Mouse (Mus musculus) thymus, adult 18-20 months (tissue): Measurements from ENCODE around the gene Chka.
A peak's percentile ranks its signal among the peaks of the same experiment; 100 is the strongest.

Experiments
- DNase-seq, 2 experiments: peaks; one replicate each; pipeline ENCODE4 v3.0.0; 2022; ENCODE audit warnings: mixed read lengths in 2 of 2

Chka gene

GRCm38 (mm10) chr19:3846676-3847604, 4.6 kb upstream of the Chka start:
- no peak for DNase-seq

- DNase-seq, result no peak
These were observed 3.9 kb upstream of the Chka start for GRCm38 (mm10) chr19:3847711-3848110.

- no peak for DNase-seq
These were observed 3.3 kb upstream of the Chka start for GRCm38 (mm10) chr19:3848207-3848808.

GRCm38 (mm10) chr19:3849251-3849650, 2.3 kb upstream of the Chka start:
- no peak for DNase-seq

GRCm38 (mm10) chr19:3850076-3850475, 1.5 kb upstream of the Chka start:
- DNase-seq, result no peak

- DNase-seq, result peak in 1 of 2 experiments; percentile 47
These were observed 615 bp upstream of the Chka start for GRCm38 (mm10) chr19:3850847-3851469.

GRCm38 (mm10) chr19:3851979-3852681, 557 bp downstream of the Chka start:
- DNase-seq, result peak; percentile 45 to 48

GRCm38 (mm10) chr19:3853121-3853520, 1.5 kb downstream of the Chka start:
- no peak for DNase-seq

GRCm38 (mm10) chr19:3853891-3854290, 2.3 kb downstream of the Chka start:
- DNase-seq, result no peak

GRCm38 (mm10) chr19:3855091-3855490, 3.5 kb downstream of the Chka start:
- no peak for DNase-seq

- DNase-seq, result no peak
These were observed 4.0 kb downstream of the Chka start for GRCm38 (mm10) chr19:3855601-3856000.

- no peak for DNase-seq
These were observed 5.6 kb downstream of the Chka start for GRCm38 (mm10) chr19:3857220-3857619.

GRCm38 (mm10) chr19:3862713-3863112, 11.1 kb downstream of the Chka start:
- DNase-seq, result no peak

- DNase-seq, result no peak
These were observed 13.4 kb downstream of the Chka start for GRCm38 (mm10) chr19:3864960-3865359.

- no peak for DNase-seq
These were observed 16.7 kb downstream of the Chka start for GRCm38 (mm10) chr19:3868290-3868689.

- DNase-seq, result no peak
These were observed 19.9 kb downstream of the Chka start for GRCm38 (mm10) chr19:3871468-3871867.

GRCm38 (mm10) chr19:3872373-3872772, 20.8 kb downstream of the Chka start:
- no peak for DNase-seq

GRCm38 (mm10) chr19:3875045-3875444, 23.5 kb downstream of the Chka start:
- no peak for DNase-seq

- DNase-seq, result no peak
These were observed 28.7 kb downstream of the Chka start for GRCm38 (mm10) chr19:3880054-3880848.

- DNase-seq, result no peak
These were observed 30.6 kb downstream of the Chka start for GRCm38 (mm10) chr19:3882214-3882613.

- DNase-seq, result no peak
These were observed 32.9 kb downstream of the Chka start for GRCm38 (mm10) chr19:3884325-3884990.

- DNase-seq, result no peak
These were observed 37.5 kb downstream of the Chka start for GRCm38 (mm10) chr19:3889096-3889495.
